Mouse (Mus musculus) liver, adult 2 months (tissue): ENCODE results near the gene Thada.

ENCODE experiments used
- CTCF ChIP-seq: fragments of 200-500 bp; IDR thresholded peaks from 2 replicates; pipeline ENCODE4 v1.5.1; 2011; ENCODE audit warnings: low read depth, low read length, control low read depth
- POLR2A ChIP-seq: fragments of 200-500 bp; IDR thresholded peaks from 2 replicates; pipeline ENCODE4 v1.6.1; 2011; ENCODE audit warnings: low read length, control low read depth; ENCODE audit not compliant: insufficient read depth; ENCODE audit errors: extremely low read depth

DNA sequence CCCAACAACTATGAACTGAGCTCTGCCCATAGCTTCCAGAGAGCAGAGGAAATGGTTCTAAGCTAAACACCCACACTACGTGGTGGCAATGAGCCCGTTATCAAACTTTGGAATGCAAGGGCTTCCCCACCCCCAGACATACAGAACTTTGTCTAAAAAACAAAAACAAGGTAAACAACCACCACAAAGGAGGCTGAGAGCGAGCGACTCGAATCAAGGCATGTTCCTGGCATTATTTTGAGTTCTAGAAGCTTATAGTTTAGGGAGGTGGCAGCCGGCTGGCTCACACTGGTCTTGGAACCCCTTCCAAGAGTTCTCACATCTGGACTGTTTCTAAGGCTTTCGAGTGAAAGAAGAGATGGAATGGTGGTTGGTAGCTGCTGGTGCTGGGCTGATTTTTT is 281.0 kb downstream of the Thada start:
- no peak for TF ChIP-seq CTCF
- no peak for TF ChIP-seq POLR2A
